Mouse (Mus musculus) midbrain, embryonic 13.5 days (tissue): ENCODE results near the gene Taok2. TPM values are rescaled to one million over a fixed set of nuclear protein-coding genes. Genes with fewer than 3 reads are reported as not detected.

ENCODE experiments used
- ATAC-seq: fragments of 200-750 bp; cut with Nextera tagmentation; 2 replicates; pipeline ENCODE4 v1.8.0; 2017; ENCODE audit warnings: mild to moderate bottlenecking, moderate TSS enrichment, moderate library complexity
- H3K27ac ChIP-seq: fragments of 300-500 bp; sonication (generic); 2 replicates; pipeline ENCODE4 v1.5.1; 2015; ENCODE audit warnings: inconsistent platforms, mild to moderate bottlenecking, moderate library complexity
- H3K27me3 ChIP-seq: fragments of 300-500 bp; sonication (generic); 2 replicates; pipeline ENCODE4 v1.6.1; 2015; ENCODE audit warnings: mild to moderate bottlenecking, inconsistent platforms
- H3K36me3 ChIP-seq: fragments of 300-500 bp; sonication (generic); 2 replicates; pipeline ENCODE4 v1.6.1; 2015; ENCODE audit warnings: mild to moderate bottlenecking, inconsistent platforms
- H3K4me1 ChIP-seq: fragments of 300-500 bp; sonication (generic); replicated peaks from 2 replicates; pipeline ENCODE4 v1.6.1; 2015; ENCODE audit warnings: inconsistent platforms
- H3K4me2 ChIP-seq: fragments of 300-500 bp; sonication (generic); replicated peaks from 2 replicates; pipeline ENCODE4 v1.6.1; 2015; ENCODE audit warnings: moderate library complexity, mild to moderate bottlenecking, inconsistent platforms
- H3K4me3 ChIP-seq: fragments of 300-500 bp; sonication (generic); replicated peaks from 2 replicates; pipeline ENCODE4 v1.5.1; 2015; ENCODE audit warnings: mild to moderate bottlenecking, inconsistent platforms
- H3K9ac ChIP-seq: fragments of 300-500 bp; sonication (generic); replicated peaks from 2 replicates; pipeline ENCODE4 v1.6.1; 2015; ENCODE audit warnings: mild to moderate bottlenecking, inconsistent platforms
- H3K9me3 ChIP-seq: fragments of 300-500 bp; sonication (generic); 2 replicates; pipeline ENCODE4 v1.6.1; 2016; ENCODE audit warnings: mild to moderate bottlenecking, inconsistent platforms
- WGBS: fragments of 180-500 bp; shearing (Covaris S2); methylation state at CpG from one replicate; pipeline ENCODE4 v1.1.7; 2015; 5-methylcytosine and 5-hydroxymethylcytosine counted together
- polyA plus RNA-seq: library from polyadenylated mRNA; unstranded; fragments of >200 nt; fragmentation: Nextera tagmentation; extraction: Ambion mirVana; gene quantifications from 2 replicates; pipeline ENCODE4 v1.2.1, GENCODE M21; 2015

Gene Taok2
- polyA plus RNA-seq, 1 experiment from 2014 or later = 63.1 TPM

- Histone ChIP-seq H3K4me2 (no peak overlapping the region), H3K9me3 (no peaks in the 10 kb centered on the region), H3K27ac (no peak overlapping the region), H3K9ac (no peak overlapping the region), H3K4me1 (peaks cover 15% of the 10 kb centered on the region), H3K4me3 (no peak overlapping the region), H3K27me3 (no peaks in the 10 kb centered on the region), H3K36me3 (peaks cover 93% of the 10 kb centered on the region)
- 83% methylated on average over 12 of the region's 12 CpGs for WGBS
- ATAC-seq = no peak
Observed at GRCm38 (mm10) chr7:126868003-126868402, 16.5 kb downstream of the Taok2 start.

GRCm38 (mm10) chr7:126867534-126867933 is 17.0 kb downstream of the Taok2 start:
- no peak overlapping the region for H3K4me2 ChIP-seq
- H3K27ac ChIP-seq = no peak overlapping the region
- peaks cover 20% of the 10 kb centered on the region for H3K4me1 ChIP-seq
- H3K9me3 ChIP-seq = no peaks in the 10 kb centered on the region
- 86% methylated on average over 2 of the region's 2 CpGs for WGBS
- H3K27me3 ChIP-seq = no peaks in the 10 kb centered on the region
- no peak overlapping the region for H3K9ac ChIP-seq
- peaks cover 88% of the 10 kb centered on the region for H3K36me3 ChIP-seq
- H3K4me3 ChIP-seq = no peak overlapping the region
- ATAC-seq = no peak

GRCm38 (mm10) chr7:126863791-126864190 is 20.7 kb downstream of the Taok2 start:
- H3K4me1 ChIP-seq = peaks cover 30% of the 10 kb centered on the region
- peak overlapping the region; percentile 66 for H3K9ac ChIP-seq
- H3K27me3 ChIP-seq = no peaks in the 10 kb centered on the region
- peak overlapping the region; percentile 83 for H3K4me2 ChIP-seq
- no peak for ATAC-seq
- peaks cover 65% of the 10 kb centered on the region for H3K36me3 ChIP-seq
- H3K9me3 ChIP-seq = no peaks in the 10 kb centered on the region
- H3K27ac ChIP-seq = peak overlapping the region; percentile 84
- 68% methylated on average over 6 of the region's 6 CpGs for WGBS
- H3K4me3 ChIP-seq = peak overlapping the region; percentile 66

- peak within 1 kb of the TSS; percentile 66 for H3K9ac ChIP-seq
- H3K36me3 ChIP-seq = peaks cover 60% of the 10 kb centered on the region
- H3K4me2 ChIP-seq = peak within 1 kb of the TSS; percentile 83
- peak within 1 kb of the TSS; percentile 66 for H3K4me3 ChIP-seq
- peak; percentile 81 for ATAC-seq
- peak within 1 kb of the TSS; percentile 84 for H3K27ac ChIP-seq
- H3K9me3 ChIP-seq = no peaks in the 10 kb centered on the region
- H3K4me1 ChIP-seq = peaks cover 30% of the 10 kb centered on the region
- WGBS = under 1% methylated on average over 41 of the region's 41 CpGs
- no peaks in the 10 kb centered on the region for H3K27me3 ChIP-seq
Observed at GRCm38 (mm10) chr7:126862147-126862784, 22.2 kb downstream of the Taok2 start, which contains the start of gene Ino80e. Gene Ino80e (minus strand): TSS chr7:126862377.

- Histone ChIP-seq H3K4me1 (peaks cover 30% of the 10 kb centered on the region), H3K9me3 (no peaks in the 10 kb centered on the region), H3K27ac (peak within 1 kb of the TSS; percentile 84), H3K36me3 (peaks cover 60% of the 10 kb centered on the region), H3K4me2 (peak within 1 kb of the TSS; percentile 83), H3K4me3 (peak within 1 kb of the TSS; percentile 66), H3K27me3 (no peaks in the 10 kb centered on the region), H3K9ac (peak within 1 kb of the TSS; percentile 66)
- 3% methylated on average over 42 of the region's 42 CpGs for WGBS
- ATAC-seq = peak; percentile 90
Observed at GRCm38 (mm10) chr7:126861429-126862130, 22.9 kb downstream of the Taok2 start, which contains the start of gene Hirip3. Gene Hirip3 (plus strand): TSS chr7:126861972.

- Histone ChIP-seq H3K27me3 (no peaks in the 10 kb centered on the region), H3K4me1 (peaks cover 30% of the 10 kb centered on the region), H3K27ac (no peak overlapping the region), H3K9ac (peak overlapping the region; percentile 66), H3K4me2 (peak overlapping the region; percentile 83), H3K36me3 (peaks cover 60% of the 10 kb centered on the region), H3K4me3 (peak overlapping the region; percentile 66), H3K9me3 (no peaks in the 10 kb centered on the region)
- ATAC-seq = no peak
- WGBS = 79% methylated on average over 5 of the region's 5 CpGs
Observed at GRCm38 (mm10) chr7:126860987-126861386, 23.5 kb downstream of the Taok2 start.

GRCm38 (mm10) chr7:126856741-126857420 is 27.6 kb downstream of the Taok2 start:
- Histone ChIP-seq H3K36me3 (peaks cover 76% of the 10 kb centered on the region), H3K4me3 (no peak overlapping the region), H3K27ac (no peak overlapping the region), H3K9ac (no peak overlapping the region), H3K4me1 (peaks cover 9% of the 10 kb centered on the region), H3K9me3 (no peaks in the 10 kb centered on the region), H3K4me2 (no peak overlapping the region), H3K27me3 (no peaks in the 10 kb centered on the region)
- no peak for ATAC-seq
- 78% methylated on average over 9 of the region's 9 CpGs for WGBS

- H3K4me1 ChIP-seq = peaks cover 1% of the 10 kb centered on the region
- ATAC-seq = no peak
- no peak overlapping the region for H3K27ac ChIP-seq
- WGBS = 85% methylated on average over 3 of the region's 3 CpGs
- no peak overlapping the region for H3K4me3 ChIP-seq
- no peaks in the 10 kb centered on the region; the same call in 1 of the 2 replicates for H3K27me3 ChIP-seq
- H3K9ac ChIP-seq = no peak overlapping the region
- peaks cover 81% of the 10 kb centered on the region for H3K36me3 ChIP-seq
- H3K4me2 ChIP-seq = no peak overlapping the region
- no peaks in the 10 kb centered on the region for H3K9me3 ChIP-seq
Observed at GRCm38 (mm10) chr7:126855641-126856040, 28.9 kb downstream of the Taok2 start.

GRCm38 (mm10) chr7:126853454-126853853 is 31.0 kb downstream of the Taok2 start:
- Histone ChIP-seq H3K4me2 (no peak overlapping the region), H3K36me3 (peaks cover 67% of the 10 kb centered on the region), H3K9me3 (no peaks in the 10 kb centered on the region), H3K4me3 (no peak overlapping the region), H3K27me3 (peaks cover 16% of the 10 kb centered on the region), H3K27ac (no peak overlapping the region), H3K4me1 (peaks cover 11% of the 10 kb centered on the region), H3K9ac (no peak overlapping the region)
- WGBS = 93% methylated on average over 5 of the region's 5 CpGs
- ATAC-seq = no peak

GRCm38 (mm10) chr7:126851192-126851591 is 33.3 kb downstream of the Taok2 start:
- no peak for ATAC-seq

GRCm38 (mm10) chr7:126850161-126850560 is 34.3 kb downstream of the Taok2 start:
- Histone ChIP-seq H3K4me2 (no peak overlapping the region), H3K27ac (no peak overlapping the region), H3K4me3 (no peak overlapping the region), H3K9ac (no peak overlapping the region), H3K27me3 (peaks cover 20% of the 10 kb centered on the region), H3K4me1 (peaks cover 27% of the 10 kb centered on the region), H3K9me3 (no peaks in the 10 kb centered on the region), H3K36me3 (peaks cover 37% of the 10 kb centered on the region)
- no peak for ATAC-seq
- 89% methylated on average over 6 of the region's 6 CpGs for WGBS

More at GRCm38 (mm10) chr7:126851192-126851591, 33.3 kb downstream of the Taok2 start:
- H3K4me1 ChIP-seq = peaks cover 27% of the 10 kb centered on the region
- no peak overlapping the region for H3K4me2 ChIP-seq
- peaks cover 20% of the 10 kb centered on the region for H3K27me3 ChIP-seq
- H3K27ac ChIP-seq = no peak overlapping the region
- no peak overlapping the region for H3K9ac ChIP-seq
- no peak overlapping the region for H3K4me3 ChIP-seq
- H3K9me3 ChIP-seq = no peaks in the 10 kb centered on the region
- 36% methylated on average over 12 of the region's 12 CpGs for WGBS
- peaks cover 47% of the 10 kb centered on the region for H3K36me3 ChIP-seq

GRCm38 (mm10) chr7:126848794-126849193 is 35.7 kb downstream of the Taok2 start:
- Histone ChIP-seq H3K27ac (no peak overlapping the region), H3K27me3 (peaks cover 20% of the 10 kb centered on the region), H3K4me2 (peak overlapping the region; percentile 99), H3K9ac (peak overlapping the region; percentile 74), H3K4me1 (peaks cover 27% of the 10 kb centered on the region), H3K36me3 (peaks cover 24% of the 10 kb centered on the region), H3K4me3 (peak overlapping the region; percentile 53), H3K9me3 (no peaks in the 10 kb centered on the region)
- peak; percentile 26; the same call in 1 of the 2 replicates for ATAC-seq
- WGBS = 23% methylated on average over 10 of the region's 10 CpGs
